Mouse (Mus musculus) cerebellum, postnatal 36 days (tissue): ENCODE results near the gene Gm3500.
"Not testable (repeated sequence)": the region's sequence is repeated elsewhere in the genome, so short reads cannot be mapped to it uniquely, and the experiment has no call there.

Experiments
- DNase-seq, 2 experiments: peaks; one replicate each; pipeline ENCODE4 v3.0.0; 2021 to 2022; ENCODE audit warnings: mixed read lengths in 2 of 2

Gene Gm3500

GRCm38 (mm10) chr14:5388949-5389348, at the start of gene Gm3500:
Gm3500 (minus strand) TSS chr14:5389049.
- not testable (repeated sequence) for DNase-seq

GRCm38 (mm10) chr14:5334828-5335227, 54.0 kb downstream of the Gm3500 start, which contains the start of gene Gm3542:
Gm3542 (minus strand) TSS chr14:5334928.
- DNase-seq, result not testable (repeated sequence)
